Mouse (Mus musculus) megakaryocyte, embryonic 14.5 days (primary cell): ENCODE data around the gene Adad1. TPM values are rescaled to one million over a fixed set of nuclear protein-coding genes. Genes with fewer than 3 reads are reported as not detected.

Source experiments
- H3K27me3 ChIP-seq: replicated peaks from 2 replicates; pipeline ENCODE3; 2012; ENCODE audit warnings: inconsistent platforms
- H3K36me3 ChIP-seq: replicated peaks from 2 replicates; pipeline ENCODE3; 2012; ENCODE audit warnings: low read length, inconsistent platforms, mixed read lengths
- H3K4me1 ChIP-seq: 2 replicates; pipeline ENCODE4 v1.6.1; 2012; ENCODE audit warnings: inconsistent platforms
- H3K4me3 ChIP-seq: replicated peaks from 2 replicates; pipeline ENCODE3; 2012; ENCODE audit warnings: moderate library complexity, mild to moderate bottlenecking, inconsistent platforms
- H3K9me3 ChIP-seq: 2 replicates; pipeline ENCODE4 v1.6.1; 2012; ENCODE audit warnings: inconsistent platforms
- FLI1 ChIP-seq: IDR thresholded peaks from 2 replicates; pipeline ENCODE4 v1.6.1; 2012; ENCODE audit warnings: low read length, inconsistent platforms, mixed read lengths
- GATA1 ChIP-seq: IDR thresholded peaks from 3 replicates; pipeline ENCODE4 v1.6.1; 2012; ENCODE audit warnings: mixed read lengths, low read length, inconsistent platforms, borderline replicate concordance
- polyA plus RNA-seq: library from polyadenylated mRNA; stranded (reverse); fragments of >175 nt; gene quantifications from 2 replicates; pipeline ENCODE4 v1.2.3, GENCODE M21; 2012; ENCODE audit warnings: low replicate concordance; ENCODE audit not compliant: insufficient read depth

Gene Adad1
- polyA plus RNA-seq, 1 experiment, result not detected

GRCm38 (mm10) chr3:37161096-37161495 lies 97.8 kb downstream of the Adad1 start:
- no peak for TF ChIP-seq GATA1
- TF ChIP-seq FLI1, result no peak
- Histone ChIP-seq H3K4me1 (peaks cover 36% of the 10 kb centered on the region), H3K4me3 (no peak overlapping the region), H3K36me3 (no peaks in the 10 kb centered on the region), H3K27me3 (peaks cover 3% of the 10 kb centered on the region), H3K9me3 (no peaks in the 10 kb centered on the region)

- Histone ChIP-seq H3K4me1 (peaks cover 18% of the 10 kb centered on the region), H3K9me3 (peaks cover 6% of the 10 kb centered on the region), H3K36me3 (no peaks in the 10 kb centered on the region), H3K4me3 (no peak overlapping the region), H3K27me3 (peaks cover 20% of the 10 kb centered on the region)
- TF ChIP-seq FLI1, result no peak
- TF ChIP-seq GATA1, result no peak
Measured at GRCm38 (mm10) chr3:37169283-37169682, 106.0 kb downstream of the Adad1 start.

Other genes starting within 250 kb of the Adad1 start
- 1.1 TPM in 1 of 2 replicates, not detected in the other for gene 4932438A13Rik, start 200.4 kb upstream of the Adad1 start, polyA plus RNA-seq
- not detected in 2 replicates for gene Il2, start 62.4 kb downstream of the Adad1 start, polyA plus RNA-seq
- not detected in 2 replicates for gene Il21, start 169.1 kb downstream of the Adad1 start, polyA plus RNA-seq
- not detected in 2 replicates for gene Bbs12, start 249.0 kb downstream of the Adad1 start, polyA plus RNA-seq
- gene Cetn4, start 249.2 kb downstream of the Adad1 start, polyA plus RNA-seq, result 7.8 TPM in 1 of 2 replicates, not detected in the other